Mouse (Mus musculus) left cerebral cortex, adult 18-20 months (tissue): ENCODE measurements at regions not wholly inside any gene's neighbourhood (a gene's known extent, or its start where the extent isn't known, plus 50 kb on each side); places are given as distances from the start of the nearest gene placed in this dataset.
A peak's percentile ranks its signal among the peaks of the same experiment; 100 is the strongest.
"Not testable (repeated sequence)": the region's sequence is repeated elsewhere in the genome, so short reads cannot be mapped to it uniquely, and the experiment has no call there.

Experiments
- DNase-seq, 2 experiments: peaks; one replicate each; pipeline ENCODE4 v3.0.0; 2021 to 2022; ENCODE audit warnings: low spot score in 2 of 2, mixed read lengths in 1 of 2

GRCm38 (mm10) chr12:77526581-77526980 lies 288.7 kb downstream of the Fut8 start:
- not testable (repeated sequence) for DNase-seq

DNA sequence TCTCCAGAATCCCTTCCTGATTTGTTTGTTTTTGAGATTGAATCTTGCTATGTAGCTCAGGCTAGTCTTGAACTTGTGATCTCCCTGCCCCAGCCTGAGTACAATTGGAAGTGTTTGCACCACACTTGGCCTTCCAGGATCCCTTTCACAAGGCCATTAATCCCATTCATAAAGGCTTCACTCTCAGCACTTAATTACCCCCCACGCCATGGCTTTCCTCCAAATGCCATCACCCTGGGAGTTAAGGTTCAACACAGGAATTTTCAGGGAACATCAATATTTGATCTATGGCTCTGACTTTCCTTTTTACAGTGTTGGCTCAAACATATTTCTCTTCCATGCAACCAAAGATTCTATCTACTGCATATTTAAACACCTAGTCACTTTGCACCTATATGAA lies 289.6 kb downstream of the Fut8 start:
- no peak for DNase-seq

- no peak for DNase-seq
Measured at GRCm38 (mm10) chr12:77527953-77528865, 290.3 kb downstream of the Fut8 start.

- DNase-seq = no peak
Measured at GRCm38 (mm10) chr12:77528868-77529271, 290.9 kb downstream of the Fut8 start.

DNA sequence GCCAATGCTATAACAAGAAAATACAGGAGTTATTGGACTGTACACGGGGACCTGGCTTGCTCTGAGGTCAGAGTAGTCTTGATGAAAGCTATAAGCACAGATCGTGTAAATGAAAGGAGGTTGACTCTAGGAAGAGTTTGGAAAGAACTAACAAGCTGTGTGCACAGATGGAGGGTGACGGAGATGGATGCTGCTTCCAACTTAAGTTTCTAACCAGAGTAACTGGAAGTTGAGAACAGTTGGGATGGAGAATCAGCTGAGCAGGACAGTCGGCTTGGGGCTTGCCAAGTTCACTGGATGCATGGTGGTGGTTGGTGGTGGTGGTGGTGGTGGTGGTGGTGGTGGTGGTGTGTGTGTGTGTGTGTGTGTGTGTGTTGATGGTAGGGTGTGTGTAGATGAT lies 291.5 kb downstream of the Fut8 start:
- no peak for DNase-seq

- DNase-seq = no peak
Measured at GRCm38 (mm10) chr12:77529955-77530354, 292.0 kb downstream of the Fut8 start.

- peak; percentile 19 to 32 for DNase-seq
Measured at GRCm38 (mm10) chr12:77531294-77531693, 293.4 kb downstream of the Fut8 start.

- no peak for DNase-seq
Measured at GRCm38 (mm10) chr12:77532547-77532946, 294.6 kb downstream of the Fut8 start.

DNA sequence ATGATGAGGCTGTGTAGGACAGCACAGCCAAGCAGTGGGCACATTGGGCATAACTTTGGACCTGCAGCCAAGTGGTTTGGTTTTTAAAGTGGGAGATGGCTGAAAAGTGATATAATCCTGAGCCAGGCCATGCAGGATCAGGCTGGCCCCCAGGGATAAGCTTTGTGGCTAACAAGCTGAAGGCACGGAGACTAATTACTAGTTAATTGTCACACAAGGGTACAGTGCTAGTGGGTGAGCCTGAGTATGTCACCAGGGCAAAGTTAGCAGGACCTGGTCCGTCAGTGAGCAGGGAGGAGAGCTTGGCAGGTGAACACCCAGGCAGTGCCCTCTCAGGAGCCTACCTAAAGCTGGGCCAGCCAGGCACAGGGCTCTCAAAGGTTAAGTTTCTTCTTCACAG lies 295.7 kb downstream of the Fut8 start:
- no peak for DNase-seq

DNA sequence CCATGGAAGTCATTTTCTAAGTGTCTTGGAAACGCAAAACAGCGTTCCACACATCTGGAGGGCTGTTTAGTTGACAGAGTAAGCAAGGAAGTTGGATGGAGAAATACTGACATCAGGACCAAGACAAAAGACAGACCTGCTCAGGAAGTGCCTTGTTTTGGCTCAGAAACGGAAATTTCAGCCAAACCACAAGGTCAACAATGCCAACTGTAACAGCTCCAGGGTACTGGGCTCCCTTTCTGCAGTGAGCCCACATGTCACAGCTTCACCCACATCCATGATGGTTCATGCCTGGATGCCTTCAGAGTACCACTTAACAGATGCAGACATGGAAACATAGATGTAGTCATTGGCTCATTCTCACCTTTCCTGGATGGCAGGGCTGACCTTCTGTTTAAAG lies 296.2 kb downstream of the Fut8 start:
- no peak for DNase-seq

DNA sequence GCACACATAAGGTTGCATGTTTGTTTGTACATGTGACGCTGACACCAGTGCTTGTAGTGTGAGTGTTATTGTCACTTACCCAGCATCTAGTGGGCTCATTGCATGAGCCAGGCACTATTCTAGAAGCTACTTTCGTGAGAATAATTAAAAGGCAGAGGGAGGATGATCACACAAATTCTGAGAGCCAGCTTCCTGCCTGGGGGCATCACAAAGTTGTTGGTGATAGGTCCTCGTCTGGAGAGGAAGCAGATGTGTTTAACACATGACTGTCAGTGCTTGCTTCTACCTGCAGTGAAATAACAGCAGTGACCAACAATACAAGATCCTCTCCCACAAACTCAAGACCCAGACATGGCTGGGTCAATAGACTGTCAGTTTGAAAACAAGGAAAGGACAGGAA lies 297.2 kb downstream of the Fut8 start:
- no peak for DNase-seq

DNA sequence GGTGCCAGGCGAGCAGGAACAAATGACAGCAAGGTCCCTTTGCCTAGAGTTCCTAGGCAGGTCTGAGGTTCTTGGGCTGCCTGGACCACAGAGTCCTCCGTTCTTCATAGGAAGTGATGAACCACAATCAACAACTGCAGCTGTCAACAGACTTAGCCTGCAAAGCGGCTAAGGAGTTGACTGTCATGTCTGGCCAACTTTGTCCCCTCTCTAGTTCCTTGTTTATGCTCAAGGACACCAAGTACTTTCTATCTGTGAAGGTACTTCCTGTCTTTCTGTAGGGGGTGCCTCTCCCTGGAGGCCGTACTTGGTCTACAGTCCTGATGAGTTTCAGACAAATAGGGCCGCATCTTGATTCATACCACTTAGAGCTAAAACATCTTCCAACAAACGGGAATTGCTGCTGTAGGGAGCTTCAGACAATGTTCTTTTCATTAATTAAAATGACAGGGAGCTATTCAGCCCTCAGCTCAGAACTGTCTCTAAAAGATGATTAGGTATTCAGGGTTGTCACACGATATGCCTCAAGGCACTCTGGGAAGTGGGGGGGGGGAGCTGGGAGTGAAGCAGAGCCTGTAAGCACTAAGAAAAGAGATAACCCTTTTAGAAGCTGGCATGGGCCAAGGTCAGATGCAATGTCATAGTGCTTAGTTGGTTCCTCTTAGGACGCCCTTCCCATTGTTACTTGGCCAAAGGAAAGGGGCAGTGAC lies 299.4 kb downstream of the Fut8 start:
- no peak for DNase-seq

- DNase-seq = no peak
Measured at GRCm38 (mm10) chr12:77539661-77540431, 301.9 kb downstream of the Fut8 start.

- no peak for DNase-seq
Measured at GRCm38 (mm10) chr12:77541051-77541765, 303.3 kb downstream of the Fut8 start.

DNA sequence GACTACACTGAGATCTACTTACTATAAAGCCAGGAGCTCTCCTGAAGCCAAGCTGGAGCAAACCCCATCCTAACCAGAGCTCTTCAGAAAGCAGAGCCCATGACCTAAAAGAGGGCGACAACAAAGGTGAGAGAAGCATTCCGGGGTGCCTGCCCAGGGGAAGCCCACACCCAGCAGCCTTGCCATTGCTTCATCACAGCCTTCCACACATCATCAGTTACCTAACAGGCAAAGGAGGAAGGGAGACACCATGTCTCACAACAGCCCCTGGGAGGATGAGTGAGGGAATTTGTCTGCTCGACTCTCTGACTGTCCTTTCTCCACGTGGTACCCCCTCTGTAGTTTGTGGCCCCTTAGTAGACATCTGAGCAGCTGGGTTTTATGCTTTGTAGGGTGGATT lies 303.9 kb downstream of the Fut8 start:
- DNase-seq = no peak

- DNase-seq = no peak
Measured at GRCm38 (mm10) chr12:77543651-77544050, 305.7 kb downstream of the Fut8 start.

DNA sequence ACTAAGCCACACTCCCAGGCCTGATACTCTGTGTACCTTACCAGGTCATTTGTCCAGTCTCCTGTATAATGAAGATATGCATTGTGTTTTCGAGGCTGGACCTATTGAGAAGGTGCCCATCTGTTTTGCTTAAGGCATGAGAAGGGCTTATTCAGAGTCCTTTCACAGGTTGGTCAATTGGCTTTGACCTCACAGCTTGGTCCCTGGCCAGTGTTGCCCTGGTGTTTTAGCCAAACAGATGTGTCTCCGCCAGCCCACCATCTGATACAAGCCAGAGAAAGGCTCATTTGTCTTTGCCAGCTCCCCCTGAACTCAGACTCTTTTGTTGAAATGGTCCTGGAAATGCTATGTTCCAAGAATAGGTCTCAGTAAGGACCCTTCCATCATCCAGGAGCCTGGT lies 308.2 kb downstream of the Fut8 start:
- DNase-seq = no peak

DNA sequence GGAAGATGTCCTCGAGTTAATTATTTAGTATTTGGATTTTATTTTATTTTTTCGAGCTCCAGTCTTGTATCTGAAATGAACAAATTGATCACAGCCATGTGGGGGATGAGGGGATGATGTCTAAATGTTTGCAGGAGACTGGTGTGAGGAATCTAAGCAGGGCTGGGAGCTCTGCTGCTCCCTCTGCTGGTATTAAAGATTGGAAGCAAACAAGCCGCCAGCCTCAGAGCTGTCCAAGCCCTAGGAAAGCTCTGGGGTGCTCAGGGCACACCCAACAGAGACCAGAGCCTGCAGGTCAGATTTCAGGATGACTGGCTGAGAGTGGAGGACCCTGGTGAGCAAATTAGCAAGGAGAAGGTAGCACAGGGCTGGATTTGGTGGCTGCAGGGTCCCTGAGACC lies 330.4 kb downstream of the Fut8 start:
- peak; percentile 19 to 34 for DNase-seq

- no peak for DNase-seq
Measured at GRCm38 (mm10) chr12:77570501-77570900, 332.6 kb downstream of the Fut8 start.

DNA sequence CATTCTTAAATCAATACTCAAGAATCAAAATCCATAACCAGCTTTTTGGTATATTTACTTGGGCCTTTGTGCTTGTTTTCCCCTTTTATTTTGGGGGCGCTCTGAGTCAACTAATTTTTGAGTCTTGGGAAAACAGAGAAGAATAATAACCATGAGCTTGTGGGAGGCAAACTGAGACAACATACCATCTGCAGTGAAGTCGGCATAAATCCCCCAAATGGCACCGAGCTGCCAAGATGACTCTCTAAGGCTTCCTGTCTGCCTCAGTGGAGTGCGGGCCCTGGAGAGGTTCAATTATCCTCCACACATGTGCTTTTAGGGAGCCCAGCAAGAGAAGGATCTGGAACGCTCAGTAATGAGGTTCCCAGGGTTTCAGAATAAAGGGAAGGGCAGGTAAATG lies 333.1 kb downstream of the Fut8 start:
- no peak for DNase-seq

DNA sequence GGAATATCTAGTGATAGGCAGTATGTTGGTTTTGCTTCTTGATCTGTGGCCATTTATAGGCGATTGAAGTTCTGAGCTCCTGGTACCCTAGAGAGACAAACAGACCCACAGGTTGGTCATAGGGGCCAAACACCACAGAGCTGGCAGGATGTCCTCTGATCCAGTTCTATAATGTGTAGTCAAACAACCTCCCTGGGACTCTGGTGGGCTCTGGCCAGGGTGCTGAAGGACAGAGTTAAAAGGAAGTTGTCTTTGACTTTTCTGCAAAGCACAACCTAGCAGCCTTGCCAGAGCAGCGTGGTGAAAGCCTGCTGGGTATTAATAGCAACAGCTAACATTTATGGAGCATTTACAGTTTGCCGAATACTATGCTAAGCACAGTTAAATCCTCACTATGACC lies 337.1 kb downstream of the Fut8 start:
- no peak for DNase-seq
